Mouse (Mus musculus): ENCODE data around the gene Prm3. TPM values are rescaled to one million over a fixed set of nuclear protein-coding genes. Genes with fewer than 3 reads are reported as not detected.

Prm3 gene
- polyA plus RNA-seq, 1 experiment = not detected

GRCm38 (mm10) chr16:10785371-10786231 is 5.1 kb downstream of the Prm3 start, which contains the start of gene Socs1:
Gene Socs1 (minus strand): TSS chr16:10785536.
- peak within 1 kb of the TSS; percentile 78 for H3K4me3 ChIP-seq (ENCODE audit: insufficient read depth, low read length)
- H3K4me1 ChIP-seq (ENCODE audit: control insufficient read depth, insufficient read depth, low read length) = peaks cover 14% of the 10 kb centered on the region
- peak; percentile 86 for TF ChIP-seq POLR2A (IDR thresholded peaks at IDR 0.05; ENCODE audit: low read depth, low read length)
- TF ChIP-seq CTCF (IDR thresholded peaks at IDR 0.05; ENCODE audit: borderline replicate concordance, insufficient read depth, low read length) = no peak
- peak within 1 kb of the TSS; percentile 94 for H3K27ac ChIP-seq (ENCODE audit: insufficient read depth, low read length)

- peak overlapping the region; percentile 78 for H3K4me3 ChIP-seq (ENCODE audit: insufficient read depth, low read length)
- peak overlapping the region; percentile 74 for H3K27ac ChIP-seq (ENCODE audit: insufficient read depth, low read length)
- H3K4me1 ChIP-seq (ENCODE audit: control insufficient read depth, insufficient read depth, low read length) = peaks cover 14% of the 10 kb centered on the region
- peak; percentile 95 for TF ChIP-seq POLR2A (IDR thresholded peaks at IDR 0.05; ENCODE audit: low read depth, low read length)
- TF ChIP-seq CTCF (IDR thresholded peaks at IDR 0.05; ENCODE audit: borderline replicate concordance, insufficient read depth, low read length) = peak; percentile 37
Observed at GRCm38 (mm10) chr16:10784793-10785370, 5.8 kb downstream of the Prm3 start.

- TF ChIP-seq POLR2A (IDR thresholded peaks at IDR 0.05; ENCODE audit: low read depth, low read length) (no peak), CTCF (IDR thresholded peaks at IDR 0.05; ENCODE audit: borderline replicate concordance, insufficient read depth, low read length) (no peak)
- Histone ChIP-seq H3K27ac (ENCODE audit: insufficient read depth, low read length) (peak overlapping the region; percentile 66), H3K4me1 (ENCODE audit: control insufficient read depth, insufficient read depth, low read length) (peaks cover 14% of the 10 kb centered on the region), H3K4me3 (ENCODE audit: insufficient read depth, low read length) (peak overlapping the region; percentile 78)
Observed at GRCm38 (mm10) chr16:10783883-10784792, 6.6 kb downstream of the Prm3 start.

DNA sequence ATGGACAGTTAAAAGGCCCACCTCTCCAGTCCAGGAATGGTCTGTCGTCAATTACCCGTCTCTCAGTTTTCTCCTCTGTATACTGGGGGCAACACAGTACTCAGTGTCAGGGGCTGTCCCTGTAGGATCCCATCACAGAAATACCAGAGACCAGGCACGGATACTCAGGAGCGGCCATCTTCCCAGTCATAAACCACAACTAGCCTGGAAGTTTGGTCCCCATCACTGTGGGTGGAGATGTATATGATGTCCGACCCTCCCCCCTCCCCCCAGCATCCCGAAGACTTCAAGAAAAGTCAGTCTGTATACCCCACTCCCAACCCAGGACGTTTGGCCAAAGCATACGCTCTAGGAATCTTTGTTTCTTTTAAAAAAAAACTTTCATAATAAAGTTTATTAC is 7.3 kb downstream of the Prm3 start:
- Histone ChIP-seq H3K27ac (ENCODE audit: insufficient read depth, low read length) (peak overlapping the region; percentile 44; the same call in 1 of the 2 replicates), H3K4me1 (ENCODE audit: control insufficient read depth, insufficient read depth, low read length) (peaks cover 14% of the 10 kb centered on the region), H3K4me3 (ENCODE audit: insufficient read depth, low read length) (peak overlapping the region; percentile 78)
- TF ChIP-seq CTCF (IDR thresholded peaks at IDR 0.05; ENCODE audit: borderline replicate concordance, insufficient read depth, low read length) = no peak
- 0 out of 2 replicates have a peak, but pooled peaks have one; percentile 28 for TF ChIP-seq POLR2A (IDR thresholded peaks at IDR 0.05; ENCODE audit: low read depth, low read length)

DNA sequence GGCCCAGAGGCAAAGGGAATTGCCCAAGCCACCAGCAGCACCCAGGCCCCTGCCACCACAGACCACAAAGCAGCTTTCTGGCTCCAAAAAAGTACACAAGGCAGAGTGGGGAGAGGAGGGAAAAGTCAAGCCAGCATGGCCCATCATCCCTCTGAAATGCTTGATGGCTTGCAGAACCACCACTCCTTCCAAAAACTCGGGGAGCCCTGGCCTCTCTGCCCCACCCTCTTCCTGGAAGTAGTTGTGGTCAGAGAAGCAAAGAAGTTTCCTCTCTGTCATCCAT is 7.6 kb downstream of the Prm3 start:
- Histone ChIP-seq H3K27ac (ENCODE audit: insufficient read depth, low read length) (peak overlapping the region; percentile 44), H3K4me3 (ENCODE audit: insufficient read depth, low read length) (peak overlapping the region; percentile 78; the same call in 1 of the 2 replicates), H3K4me1 (ENCODE audit: control insufficient read depth, insufficient read depth, low read length) (peaks cover 14% of the 10 kb centered on the region)
- no peak for TF ChIP-seq POLR2A (IDR thresholded peaks at IDR 0.05; ENCODE audit: low read depth, low read length)
- no peak for TF ChIP-seq CTCF (IDR thresholded peaks at IDR 0.05; ENCODE audit: borderline replicate concordance, insufficient read depth, low read length)

GRCm38 (mm10) chr16:10782377-10783151 is 8.2 kb downstream of the Prm3 start:
- H3K27ac ChIP-seq (ENCODE audit: insufficient read depth, low read length) = peak overlapping the region; percentile 44
- H3K4me3 ChIP-seq (ENCODE audit: insufficient read depth, low read length) = no peak overlapping the region; the same call in none of the 2 replicates
- H3K4me1 ChIP-seq (ENCODE audit: control insufficient read depth, insufficient read depth, low read length) = peaks cover 14% of the 10 kb centered on the region
- TF ChIP-seq POLR2A (IDR thresholded peaks at IDR 0.05; ENCODE audit: low read depth, low read length) = peak; percentile 9; the same call in 1 of the 2 replicates
- TF ChIP-seq CTCF (IDR thresholded peaks at IDR 0.05; ENCODE audit: borderline replicate concordance, insufficient read depth, low read length) = no peak

- Histone ChIP-seq H3K4me3 (ENCODE audit: insufficient read depth, low read length) (no peak overlapping the region), H3K27ac (ENCODE audit: insufficient read depth, low read length) (peak overlapping the region; percentile 44)
Observed at GRCm38 (mm10) chr16:10781862-10782371, 8.8 kb downstream of the Prm3 start.

DNA sequence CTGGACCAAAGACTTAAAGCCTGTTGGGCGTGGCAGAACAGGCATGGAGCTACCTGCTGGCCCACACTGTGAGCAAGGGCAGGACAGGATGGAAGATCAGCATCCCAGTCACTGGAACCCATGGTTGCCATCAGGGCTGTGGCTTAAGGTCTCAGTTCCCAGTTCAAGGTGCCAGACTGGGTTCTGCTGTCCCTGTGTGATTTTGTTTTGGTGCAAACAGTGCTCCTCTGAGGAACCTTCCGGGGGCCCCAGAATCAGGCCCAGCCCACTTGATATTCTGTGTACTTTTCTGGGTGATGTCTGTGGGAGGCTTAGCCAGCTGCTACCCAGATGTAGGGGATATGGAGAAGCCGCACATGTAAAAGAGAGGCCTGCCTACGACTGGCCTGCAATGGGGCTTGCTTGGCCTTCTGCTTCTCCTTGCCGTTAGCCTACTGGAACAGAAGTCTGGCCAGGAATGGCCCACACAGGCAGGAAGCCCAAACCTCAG is 10.0 kb downstream of the Prm3 start:
- Histone ChIP-seq H3K27ac (ENCODE audit: insufficient read depth, low read length) (no peak overlapping the region), H3K4me1 (ENCODE audit: control insufficient read depth, insufficient read depth, low read length) (peaks cover 18% of the 10 kb centered on the region), H3K4me3 (ENCODE audit: insufficient read depth, low read length) (no peak overlapping the region)
- TF ChIP-seq POLR2A (IDR thresholded peaks at IDR 0.05; ENCODE audit: low read depth, low read length) = 0 out of 2 replicates have a peak, but pooled peaks have one; percentile 3
- TF ChIP-seq CTCF (IDR thresholded peaks at IDR 0.05; ENCODE audit: borderline replicate concordance, insufficient read depth, low read length) = no peak

More at GRCm38 (mm10) chr16:10781862-10782371, 8.8 kb downstream of the Prm3 start:
- H3K4me1 ChIP-seq (ENCODE audit: control insufficient read depth, insufficient read depth, low read length) = peaks cover 13% of the 10 kb centered on the region
- TF ChIP-seq POLR2A (IDR thresholded peaks at IDR 0.05; ENCODE audit: low read depth, low read length) (0 out of 2 replicates have a peak, but pooled peaks have one; percentile 15), CTCF (IDR thresholded peaks at IDR 0.05; ENCODE audit: borderline replicate concordance, insufficient read depth, low read length) (no peak)

All from embryonic fibroblast, embryonic 13.5 days (primary cell).